In genomic region chr6:82916459-82916858, GRCm38 (mm10) we compare ENCODE assay signal across 17 mouse cellular contexts. TPM values are rescaled to one million over a fixed set of nuclear protein-coding genes. Genes with fewer than 3 reads are reported as not detected.
DNase-seq lines count a peak whose midpoint lies in the region; ATAC-seq lines count a peak whose summit lies in the region.
"Had no signal": no experiment of that assay in that cellular context is flagged by ENCODE, and none has a peak within 500 bp of the region (broad histone marks: within the 10 kb centered on the region; RNA-seq: fewer than 3 reads in every experiment).

No protein-coding gene starts in this region.

- ATAC-seq in cerebellum, adult (ENCODE audit: insufficient number of reproducible peaks, low FRiP score, low TSS enrichment) = no peak
- no peak for ATAC-seq in hindbrain, embryonic 16.5 days
- no peak for ATAC-seq in hindbrain, embryonic 12.5 days (ENCODE audit: low FRiP score)
- ATAC-seq: CD4-positive, CD25-positive, alpha-beta regulatory T cell, adult 4 months; inflammation-experienced regulatory T-cells, adult 6 months; intestine, embryonic 16.5 days had no signal

- peaks cover 26% of the 10 kb centered on the region for H3K36me3 ChIP-seq in hindbrain, embryonic 16.5 days (ENCODE audit: control insufficient read depth, insufficient read depth, low read length)
- peaks cover 3% of the 10 kb centered on the region; the same call in 1 of the 2 replicates for H3K36me3 ChIP-seq in hindbrain, embryonic 12.5 days
- H3K36me3 ChIP-seq: embryonic facial prominence, embryonic 12.5 days; embryonic facial prominence, embryonic 15.5 days; heart, embryonic 10.5 days; heart, embryonic 13.5 days had no signal

- H3K9me3 ChIP-seq in hindbrain, embryonic 16.5 days (ENCODE audit: control insufficient read depth, low read length) = no peaks in the 10 kb centered on the region
- no peaks in the 10 kb centered on the region for H3K9me3 ChIP-seq in hindbrain, embryonic 12.5 days (replicated peaks)
- H3K9me3 ChIP-seq: embryonic facial prominence, embryonic 12.5 days; embryonic facial prominence, embryonic 15.5 days; heart, embryonic 10.5 days; heart, embryonic 13.5 days; hindbrain, embryonic 15.5 days had no signal

- no peak overlapping the region for H3K4me2 ChIP-seq in hindbrain, embryonic 16.5 days (ENCODE audit: low read length)
- no peak overlapping the region for H3K4me2 ChIP-seq in hindbrain, embryonic 12.5 days (replicated peaks)
- H3K4me2 ChIP-seq: embryonic facial prominence, embryonic 12.5 days; heart, embryonic 13.5 days; hindbrain, embryonic 15.5 days had no signal

- no peak overlapping the region for H3K9ac ChIP-seq in hindbrain, embryonic 16.5 days (ENCODE audit: low read depth, low read length)
- no peak overlapping the region for H3K9ac ChIP-seq in hindbrain, embryonic 12.5 days
- H3K9ac ChIP-seq: embryonic facial prominence, embryonic 12.5 days; embryonic facial prominence, embryonic 15.5 days; heart, embryonic 13.5 days; hindbrain, embryonic 15.5 days had no signal

- no peaks in the 10 kb centered on the region; the same call in 1 of the 2 replicates for H3K27me3 ChIP-seq in hindbrain, embryonic 16.5 days (replicated peaks; ENCODE audit: control insufficient read depth, insufficient read depth, low read length)
- H3K27me3 ChIP-seq in hindbrain, embryonic 12.5 days = no peaks in the 10 kb centered on the region
- H3K27me3 ChIP-seq: embryonic facial prominence, embryonic 12.5 days; embryonic facial prominence, embryonic 15.5 days; hindbrain, embryonic 15.5 days had no signal

- 75% methylated on average over 4 of the region's 4 CpGs for whole genome bisulfite sequencing in hindbrain, embryonic 16.5 days
- 84% methylated on average over 4 of the region's 4 CpGs for WGBS in hindbrain, embryonic 12.5 days

- H3K27ac ChIP-seq in hindbrain, embryonic 16.5 days (ENCODE audit: low read depth, low read length) = peak overlapping the region; percentile 9
- no peak overlapping the region for H3K27ac ChIP-seq in hindbrain, embryonic 12.5 days
- H3K27ac ChIP-seq: embryonic facial prominence, embryonic 12.5 days; embryonic facial prominence, embryonic 15.5 days; heart, adult 2 months; heart, embryonic 10.5 days; heart, embryonic 13.5 days had no signal

- no peaks in the 10 kb centered on the region for H3K4me1 ChIP-seq in hindbrain, embryonic 16.5 days (ENCODE audit: control insufficient read depth, insufficient read depth, low read depth, low read length)
- no peaks in the 10 kb centered on the region for H3K4me1 ChIP-seq in hindbrain, embryonic 12.5 days
- H3K4me1 ChIP-seq: embryonic facial prominence, embryonic 12.5 days; heart, embryonic 13.5 days; hindbrain, embryonic 15.5 days had no signal

- no peak overlapping the region for H3K4me3 ChIP-seq in hindbrain, embryonic 16.5 days (ENCODE audit: low read length)
- no peak overlapping the region for H3K4me3 ChIP-seq in hindbrain, embryonic 12.5 days
- H3K4me3 ChIP-seq: embryonic facial prominence, embryonic 12.5 days; embryonic facial prominence, embryonic 15.5 days; heart, adult 2 months; heart, embryonic 10.5 days; heart, embryonic 13.5 days; hindbrain, embryonic 15.5 days had no signal

- DNase-seq in cerebellum, adult 9-10 months = peak; percentile 60
- peak; percentile 21 to 39 for DNase-seq in cerebellum, postnatal 14 days
- no peak for DNase-seq in cerebellum, adult 11 months
- DNase-seq: gastrocnemius, postnatal 36 days had no signal

RNA-seq across cellular contexts. Expression of gene Sema4f, which starts 23.1 kb away (rescaled TPM):
- 21.9 and 24.8 TPM in 2 replicates for polyA plus RNA-seq in hindbrain, embryonic 16.5 days (2015; fragmentation: Nextera tagmentation; extraction: Ambion mirVana)
- polyA plus RNA-seq in hindbrain, embryonic 12.5 days (2016; fragmentation: Nextera tagmentation; extraction: Ambion mirVana) = 10.8 and 10.9 TPM in 2 replicates

RNA-seq across cellular contexts. Expression of gene M1ap, which starts 30.2 kb away (rescaled TPM):
- polyA plus RNA-seq in hindbrain, embryonic 16.5 days (2015; fragmentation: Nextera tagmentation; extraction: Ambion mirVana) = 0.41 TPM in 1 of 2 replicates, not detected in the other
- 0.20 and 1.1 TPM in 2 replicates for polyA plus RNA-seq in hindbrain, embryonic 12.5 days (2016; fragmentation: Nextera tagmentation; extraction: Ambion mirVana)
- polyA plus RNA-seq: adrenal gland, adult 2 months had no signal
